Mouse (Mus musculus) regulatory T cell (primary cell): Measurements from ENCODE around the gene Gm28047.

Experiments used
- in situ Hi-C: fragments of 300-600 bp; cut with MboI, MseI; formaldehyde crosslinking; loops from one replicate; pipeline ENCODE4 v1.15.1; 2025; ENCODE audit warnings: high pct_unique_total_duplicates

Gm28047 gene

DNA sequence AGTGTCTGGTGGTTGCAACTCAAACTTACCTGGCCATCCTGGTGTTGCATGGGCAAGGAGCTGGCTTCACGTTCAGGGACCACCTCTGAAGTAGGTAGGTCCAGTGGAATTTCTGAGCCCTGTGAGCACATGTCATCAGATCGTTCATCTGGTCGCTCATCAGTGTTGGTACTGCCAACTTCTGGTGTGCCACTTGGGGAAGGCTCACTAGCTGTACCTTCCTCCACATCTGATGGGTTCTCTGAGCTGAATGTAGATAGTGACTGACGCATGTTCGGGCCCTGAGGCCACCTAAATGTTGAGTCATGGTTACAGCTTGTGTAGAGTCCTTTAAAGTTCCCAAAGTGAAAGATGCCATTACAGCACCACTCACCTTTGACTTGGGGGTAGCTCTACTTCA lies 124.4 kb downstream of the Gm28047 start:
- in situ Hi-C loops, result no loop called here

DNA sequence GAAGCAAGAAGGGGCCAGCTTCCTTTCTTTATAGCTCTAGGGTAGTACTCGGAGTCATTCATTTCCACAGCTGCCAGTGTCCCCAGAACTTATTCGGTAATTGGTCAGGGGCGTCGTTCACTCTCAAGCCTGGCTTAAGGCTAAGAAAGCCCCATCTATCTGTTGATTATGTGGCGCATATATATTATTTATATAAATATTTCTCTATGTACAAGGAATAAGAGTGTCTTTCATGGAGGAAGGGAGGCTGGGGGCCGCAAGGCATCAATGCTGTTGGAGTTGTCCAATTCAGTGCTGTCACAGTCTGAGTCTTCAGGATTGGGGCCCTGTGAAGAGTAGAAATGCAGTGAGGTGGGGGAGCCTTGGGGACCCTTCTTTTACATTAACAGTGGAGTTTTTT lies 125.0 kb downstream of the Gm28047 start:
- in situ Hi-C loops, result no loop called here

DNA sequence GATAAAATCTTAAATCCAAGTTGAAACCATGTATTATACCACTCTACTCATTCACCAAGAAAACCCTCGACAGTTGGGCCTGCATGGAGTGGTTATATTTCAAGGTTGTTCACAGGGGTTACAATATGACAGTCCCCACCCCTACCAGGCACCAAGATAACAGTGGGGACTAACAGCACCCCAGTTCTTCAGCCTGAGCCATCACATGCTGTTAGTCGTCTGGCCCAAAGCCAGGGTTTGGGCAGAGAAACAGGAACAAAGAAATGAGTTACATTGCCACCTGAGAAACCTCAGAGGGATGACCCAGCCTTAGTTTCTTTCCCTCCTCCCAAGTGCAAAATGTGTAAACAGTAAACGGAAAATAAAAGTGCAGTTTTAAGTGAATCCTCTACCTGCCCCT lies 125.5 kb downstream of the Gm28047 start:
- in situ Hi-C loops, result no loop called here

DNA sequence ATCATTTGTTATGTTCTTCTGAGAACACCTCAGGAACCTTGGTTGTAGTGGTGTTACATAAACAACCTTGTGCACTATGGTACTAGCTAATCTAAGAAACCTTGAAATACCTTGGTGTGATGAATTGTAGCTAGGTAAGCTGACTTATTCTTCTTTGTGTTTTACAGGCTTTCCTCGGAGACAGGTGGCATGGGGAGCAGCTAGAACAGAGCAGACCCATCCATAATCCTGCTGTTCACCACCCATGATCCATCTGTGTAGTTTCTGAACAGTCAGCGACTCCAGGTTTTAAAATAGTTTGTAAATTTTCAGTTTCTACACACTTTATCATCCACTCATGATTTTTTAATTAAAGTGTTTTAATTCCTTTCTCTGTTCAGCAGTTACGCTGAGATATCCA lies 126.5 kb downstream of the Gm28047 start:
- in situ Hi-C loops, result no loop called here

DNA sequence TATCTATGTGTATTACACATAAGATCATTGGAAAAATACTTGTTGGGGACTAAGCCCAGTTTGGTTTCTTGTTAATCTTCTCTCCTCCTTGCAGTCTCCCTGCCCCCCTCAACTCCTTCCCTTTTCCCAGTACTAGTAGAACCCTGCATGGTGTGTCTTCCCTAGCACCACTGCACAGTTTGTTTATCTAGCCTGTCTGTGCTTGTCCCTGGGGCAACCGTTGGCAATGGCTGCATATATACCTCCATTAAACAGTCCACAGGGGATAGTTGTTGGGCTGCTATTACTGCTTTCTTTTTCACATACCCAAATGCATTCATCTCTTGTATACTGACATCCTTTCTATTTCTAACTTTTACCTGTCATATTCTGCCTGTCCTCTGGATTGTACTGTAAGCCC lies 137.2 kb downstream of the Gm28047 start:
- in situ Hi-C loops, result no loop called here

DNA sequence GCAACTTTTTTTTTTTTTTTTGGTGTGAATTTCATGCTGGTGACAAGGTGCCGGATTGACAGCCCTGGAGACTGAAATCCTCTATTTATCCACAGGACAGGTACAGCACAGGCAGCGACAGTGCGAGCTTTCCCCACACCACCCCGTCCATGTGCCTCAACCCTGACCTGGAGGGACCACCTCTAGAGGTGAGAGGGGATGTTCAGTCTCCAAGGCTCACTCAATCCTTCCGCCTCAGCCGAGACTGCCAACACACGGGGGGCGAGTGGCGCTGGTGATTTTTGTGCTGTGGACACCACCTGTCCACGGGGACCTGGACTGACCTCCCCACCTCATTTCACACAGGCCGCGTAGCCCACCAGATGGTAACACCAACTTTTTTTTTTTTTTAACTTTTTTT lies 139.0 kb downstream of the Gm28047 start:
- in situ Hi-C loops, result no loop called here

DNA sequence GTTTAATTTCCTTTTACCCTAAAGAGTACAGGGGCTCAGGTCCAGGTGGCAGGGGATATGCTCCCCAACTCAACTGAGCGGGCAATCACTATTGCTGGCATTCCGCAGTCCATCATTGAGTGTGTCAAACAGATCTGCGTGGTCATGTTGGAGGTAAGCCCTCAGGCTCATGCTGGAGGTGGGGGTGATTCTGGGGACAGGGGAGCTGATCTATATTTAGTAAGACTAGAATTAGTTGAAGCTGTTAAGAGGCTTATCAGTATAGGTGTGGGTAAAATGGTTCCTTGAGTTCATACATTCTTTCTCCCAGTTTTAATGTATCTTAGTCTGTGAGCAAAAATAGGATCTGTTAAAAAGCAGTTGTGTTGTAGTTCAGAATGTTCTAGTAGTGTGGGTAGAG lies 141.7 kb downstream of the Gm28047 start:
- in situ Hi-C loops, result no loop called here

DNA sequence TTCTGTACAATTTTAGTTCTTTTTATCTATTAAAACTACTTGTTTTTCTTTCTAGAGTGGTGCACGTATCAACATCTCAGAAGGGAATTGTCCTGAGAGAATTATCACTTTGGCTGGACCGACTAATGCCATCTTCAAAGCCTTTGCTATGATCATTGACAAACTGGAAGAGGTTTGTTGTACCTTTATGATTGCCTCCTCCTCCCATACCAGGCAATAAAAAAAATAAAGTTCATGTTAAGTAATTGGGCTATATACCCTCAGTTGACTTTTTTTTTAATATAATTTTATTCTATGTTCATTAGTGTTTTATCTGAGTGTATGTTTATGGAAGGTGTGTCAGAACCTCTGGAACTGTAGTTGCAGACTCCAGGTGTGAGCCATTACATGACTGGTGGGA lies 150.3 kb downstream of the Gm28047 start:
- in situ Hi-C loops, result no loop called here
